Mouse (Mus musculus): ENCODE data around the gene Foxk2.
A peak's percentile ranks its signal among the peaks of the same experiment; 100 is the strongest.
"Not testable (repeated sequence)": the region's sequence is repeated elsewhere in the genome, so short reads cannot be mapped to it uniquely, and the experiment has no call there.

Foxk2 gene

DNA sequence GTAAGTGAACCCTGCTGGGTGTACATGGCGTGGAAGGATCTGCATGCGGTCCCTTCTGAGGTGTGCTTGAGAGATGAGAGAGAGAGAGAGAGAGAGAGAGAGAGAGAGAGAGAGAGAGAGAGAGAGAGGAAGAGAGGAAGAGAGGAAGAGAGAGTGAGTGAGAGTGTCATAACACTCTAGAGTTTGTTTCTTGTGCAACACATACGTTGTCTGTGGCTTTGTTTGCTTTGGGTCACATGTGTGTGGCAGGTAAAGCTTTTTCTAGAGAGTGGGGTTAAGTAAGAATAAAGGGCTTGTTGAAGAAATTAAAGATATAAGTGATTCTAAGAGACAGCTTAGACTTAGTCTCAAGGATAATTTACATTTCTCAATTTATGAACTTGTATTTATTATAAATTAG lies 18.2 kb downstream of the Foxk2 start:
- DNase-seq (ENCODE audit: extremely low spot score, low spot score): no peak

DNA sequence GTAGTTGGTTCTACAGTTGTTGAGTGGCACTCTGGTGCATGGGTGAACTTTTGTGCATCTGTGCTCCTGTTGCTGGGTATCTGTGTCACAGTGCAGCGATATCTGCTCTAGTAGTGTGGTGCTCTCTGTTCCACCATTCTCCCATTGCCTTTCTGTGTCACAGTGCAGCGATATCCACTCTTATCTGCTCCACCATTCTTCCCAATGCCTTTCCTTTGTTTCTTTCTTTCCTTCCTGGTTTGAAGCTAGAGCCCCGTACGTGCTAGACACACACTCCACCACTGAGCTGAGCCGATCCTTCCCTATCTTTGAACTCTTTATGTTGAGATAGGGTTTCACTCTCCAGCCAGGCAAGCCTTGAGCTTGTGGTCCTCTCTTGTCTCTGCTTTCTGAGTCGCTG lies 23.1 kb downstream of the Foxk2 start:
- DNase-seq (ENCODE audit: extremely low spot score, low spot score): no peak

DNA sequence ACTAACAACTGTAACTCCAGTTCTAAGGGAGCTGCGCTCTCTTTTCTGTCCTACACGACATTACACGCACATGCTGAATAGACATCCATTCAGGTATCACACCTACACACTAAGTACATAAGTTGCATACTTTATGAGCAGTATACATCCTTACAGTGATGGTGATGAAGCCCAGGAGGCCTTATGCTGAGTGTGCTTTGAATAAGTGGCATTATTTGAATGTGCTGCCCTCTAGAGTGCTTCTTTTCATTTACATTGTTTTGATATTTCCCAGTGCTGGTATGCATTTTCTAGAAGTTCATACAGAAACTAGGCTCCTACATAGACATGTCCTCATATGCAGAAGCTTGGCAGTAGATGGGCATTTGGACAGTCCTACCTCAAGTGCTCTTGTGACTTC lies 30.1 kb downstream of the Foxk2 start:
- no peak for DNase-seq (ENCODE audit: extremely low spot score, low spot score)

DNA sequence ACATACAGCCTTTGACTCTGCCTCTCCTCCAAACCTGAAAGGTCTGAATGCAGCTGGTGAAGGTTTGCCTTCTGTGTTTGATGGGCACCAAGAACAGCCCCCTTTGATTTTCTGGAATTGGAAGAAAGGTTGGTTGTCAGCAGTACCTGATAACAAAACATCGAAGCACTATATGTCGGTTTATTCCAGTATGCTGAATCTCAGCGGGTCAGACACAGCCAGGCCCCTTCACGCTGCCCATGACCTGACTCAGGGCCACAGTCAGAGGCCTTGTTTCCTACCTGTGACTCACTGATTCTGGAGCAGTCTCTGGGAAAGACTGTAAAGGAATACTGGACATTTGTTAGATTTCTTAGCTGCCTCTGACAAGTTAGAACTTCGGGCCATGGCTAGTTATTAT lies 35.0 kb downstream of the Foxk2 start:
- DNase-seq (ENCODE audit: extremely low spot score, low spot score): no peak

DNA sequence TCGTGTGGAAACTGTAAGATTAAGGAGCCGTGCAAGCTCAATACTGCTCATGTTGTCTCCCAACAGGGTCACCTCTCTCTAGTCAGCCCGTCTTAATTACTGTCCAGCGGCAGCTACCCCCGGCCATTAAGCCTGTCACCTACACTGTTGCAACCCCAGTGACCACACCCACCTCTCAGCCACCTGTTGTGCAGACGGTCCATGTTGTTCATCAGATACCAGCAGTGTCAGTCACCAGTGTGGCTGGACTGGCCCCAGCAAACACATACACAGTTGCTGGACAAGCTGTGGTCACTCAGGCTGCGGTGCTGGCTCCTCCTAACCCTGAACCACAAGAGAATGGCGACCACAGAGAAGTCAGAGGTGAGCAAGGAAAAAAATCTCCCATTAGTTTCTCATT lies 38.7 kb downstream of the Foxk2 start:
- DNase-seq (ENCODE audit: extremely low spot score, low spot score): no peak

DNA sequence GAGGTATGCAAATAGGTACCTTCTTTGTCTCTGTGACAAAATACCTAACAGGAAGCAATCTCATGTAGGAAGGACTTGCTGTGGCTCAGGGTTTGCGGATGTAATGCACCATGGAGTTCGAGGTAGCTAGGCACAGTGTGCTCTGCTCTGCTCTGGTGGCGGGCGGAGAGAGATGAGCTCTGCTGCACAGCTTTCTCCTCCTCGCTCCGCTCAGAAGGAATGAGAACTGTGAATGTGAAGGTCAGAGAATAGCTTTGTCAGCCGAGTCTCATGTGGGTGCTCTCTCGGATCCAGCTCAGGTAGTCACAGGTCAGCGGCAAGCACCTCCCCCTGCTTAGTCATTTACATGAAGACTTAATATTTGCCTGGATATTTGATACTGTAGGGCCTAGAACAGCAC lies 40.5 kb downstream of the Foxk2 start:
- no peak for DNase-seq (ENCODE audit: extremely low spot score, low spot score)

DNA sequence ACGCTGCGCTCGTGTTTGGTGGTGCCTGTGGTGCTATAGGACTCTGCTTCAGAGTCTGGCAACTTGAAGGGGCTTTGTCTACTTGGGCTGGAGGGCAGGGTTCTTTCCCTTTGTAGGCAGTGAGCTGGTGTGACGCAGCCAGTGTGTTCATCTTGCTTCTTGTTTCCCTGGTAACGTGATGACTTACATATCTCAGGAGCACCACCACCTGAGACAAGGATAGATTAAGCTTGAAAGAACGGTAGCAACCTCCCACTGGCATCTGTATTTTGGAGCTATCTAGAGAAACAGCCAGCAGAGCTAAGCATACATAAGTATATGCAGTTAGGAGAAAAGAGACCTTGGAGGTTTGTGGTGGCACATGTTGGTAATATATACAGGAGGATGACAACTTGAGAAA lies 45.6 kb downstream of the Foxk2 start:
- no peak for DNase-seq (ENCODE audit: extremely low spot score, low spot score)

DNA sequence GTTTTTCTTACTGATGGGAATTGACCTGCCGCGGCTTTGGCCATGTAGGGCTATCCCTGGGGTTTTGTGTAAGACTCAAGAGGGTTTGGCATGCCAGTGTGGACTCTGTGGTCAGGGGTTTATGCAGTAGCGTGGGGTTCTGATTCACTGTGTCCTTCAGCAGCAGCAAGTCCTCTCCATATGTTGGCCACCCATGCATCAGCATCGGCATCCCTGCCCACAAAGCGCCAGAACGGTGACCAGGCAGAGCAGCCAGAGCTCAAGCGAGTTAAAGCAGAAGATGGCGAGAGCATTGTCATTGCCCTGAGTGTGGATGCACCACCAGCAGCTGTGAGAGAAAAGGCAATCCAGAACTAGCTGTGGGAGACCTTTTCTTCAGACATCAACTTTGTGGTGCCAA lies 46.8 kb downstream of the Foxk2 start:
- DNase-seq (ENCODE audit: extremely low spot score, low spot score): no peak

DNA sequence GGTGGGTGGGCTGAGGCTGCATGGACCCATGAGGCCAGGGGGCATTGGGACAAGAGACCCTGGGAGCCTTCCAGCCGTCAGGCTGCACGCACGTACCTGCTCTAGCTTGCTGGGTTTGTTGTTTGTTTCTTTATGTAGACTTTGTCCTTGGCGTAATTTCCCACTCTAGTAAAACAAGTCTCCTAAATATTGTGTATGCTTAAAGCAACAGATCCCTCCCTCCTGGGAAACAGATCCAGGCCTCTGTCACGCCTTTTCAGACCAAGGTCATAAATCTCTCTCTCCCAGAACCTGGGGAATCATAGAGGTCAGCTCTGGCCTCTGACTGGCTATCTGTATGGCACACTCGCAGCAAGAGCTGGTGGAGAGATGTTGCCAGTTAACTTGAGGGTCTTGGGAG lies 47.9 kb downstream of the Foxk2 start:
- DNase-seq (ENCODE audit: extremely low spot score, low spot score): not testable (repeated sequence)

DNA sequence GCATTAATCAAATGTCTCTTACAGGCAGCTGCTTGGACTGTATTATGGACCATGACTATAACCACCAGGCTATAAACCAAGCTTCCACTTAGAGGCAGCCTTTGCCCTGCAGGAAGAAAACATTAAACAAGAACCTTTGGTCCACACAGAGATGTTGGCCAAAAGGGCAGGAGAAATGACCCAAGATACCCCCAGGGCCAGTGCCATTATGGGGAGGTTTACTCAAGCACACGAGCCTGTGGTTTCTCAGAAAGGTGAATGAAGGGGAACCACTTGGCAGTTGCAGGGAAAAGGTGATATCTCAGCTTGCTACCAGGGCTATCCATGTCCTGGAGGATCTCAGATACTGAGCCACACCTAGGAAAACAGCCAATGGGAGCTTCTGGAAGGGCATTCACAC lies 66.2 kb downstream of the Foxk2 start:
- DNase-seq (ENCODE audit: extremely low spot score, low spot score): no peak

DNA sequence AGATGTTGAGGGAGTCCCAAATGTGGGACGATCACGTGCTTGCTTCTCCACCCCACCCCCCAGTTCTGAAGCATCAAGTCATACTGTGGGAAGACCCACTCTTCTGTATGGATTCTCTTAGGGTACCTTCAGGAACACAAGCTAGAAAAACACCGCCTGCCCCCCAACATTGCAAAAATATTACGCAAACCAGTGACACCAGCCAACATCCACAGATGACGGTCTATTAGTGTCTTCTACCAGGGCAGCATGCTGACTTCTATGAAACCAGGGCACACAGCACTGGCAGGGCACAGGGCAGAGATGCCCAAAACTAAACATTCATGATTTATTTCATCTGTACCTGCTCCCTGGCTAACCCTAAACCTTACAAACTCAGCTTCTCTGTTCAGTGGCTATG lies 66.9 kb downstream of the Foxk2 start:
- DNase-seq (ENCODE audit: extremely low spot score, low spot score): no peak

DNA sequence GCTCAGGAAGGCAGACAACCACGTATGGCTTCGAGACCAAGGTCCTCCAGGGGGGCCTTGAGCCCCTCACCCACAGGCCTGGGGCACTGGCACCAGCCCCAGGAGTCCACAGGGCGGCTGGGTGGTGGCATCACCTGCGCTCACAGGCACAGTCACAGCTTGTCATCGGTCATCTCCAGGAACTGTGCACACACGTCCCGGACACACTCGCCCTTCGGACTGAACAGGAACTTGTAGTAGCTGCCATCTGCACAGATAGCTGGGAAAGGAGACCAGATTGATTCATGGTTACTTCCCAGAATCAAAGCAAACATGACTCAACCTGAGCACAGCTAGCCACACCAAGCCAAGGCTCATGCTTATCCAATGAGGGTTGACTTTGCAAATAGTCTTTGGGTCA lies 68.4 kb downstream of the Foxk2 start:
- DNase-seq (ENCODE audit: extremely low spot score, low spot score): no peak

DNA sequence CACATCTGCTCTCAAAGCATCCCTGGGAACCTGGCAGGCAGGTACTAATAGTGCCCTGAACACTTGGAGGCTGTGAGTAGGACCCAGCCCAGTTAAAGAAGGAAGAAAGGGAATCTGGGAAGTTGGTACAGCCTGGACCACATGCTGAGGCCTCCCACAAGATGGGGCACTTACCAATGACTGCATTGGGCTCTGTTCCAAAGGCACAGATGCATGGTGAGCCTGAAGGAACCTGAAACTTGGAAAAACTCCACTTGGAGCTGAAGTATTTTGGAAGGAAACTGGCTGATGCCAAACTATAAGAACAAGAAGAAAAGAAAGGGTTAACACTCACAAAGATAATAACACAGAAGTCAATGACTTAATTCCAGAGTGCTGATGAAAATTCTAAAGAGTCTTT lies 68.8 kb downstream of the Foxk2 start:
- DNase-seq (ENCODE audit: extremely low spot score, low spot score): no peak

DNA sequence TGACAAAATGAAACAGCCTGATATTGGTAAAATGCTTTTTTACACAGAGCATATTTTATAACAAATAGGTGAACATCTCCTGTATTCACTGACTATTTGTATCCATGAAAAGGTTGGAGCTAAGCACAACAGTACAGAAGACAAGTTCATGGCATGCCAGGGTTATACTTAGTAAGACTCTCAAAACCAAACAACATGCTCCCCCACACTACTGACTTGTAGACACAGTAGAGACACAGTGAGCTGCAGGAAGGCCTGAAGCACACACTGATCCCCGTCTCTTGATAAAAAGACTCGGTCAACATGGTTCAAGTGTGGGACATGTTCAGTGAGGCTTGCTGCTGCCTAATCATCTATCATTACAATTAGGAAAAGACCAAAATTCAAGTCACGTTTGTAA lies 71.9 kb downstream of the Foxk2 start:
- DNase-seq (ENCODE audit: extremely low spot score, low spot score): no peak

DNA sequence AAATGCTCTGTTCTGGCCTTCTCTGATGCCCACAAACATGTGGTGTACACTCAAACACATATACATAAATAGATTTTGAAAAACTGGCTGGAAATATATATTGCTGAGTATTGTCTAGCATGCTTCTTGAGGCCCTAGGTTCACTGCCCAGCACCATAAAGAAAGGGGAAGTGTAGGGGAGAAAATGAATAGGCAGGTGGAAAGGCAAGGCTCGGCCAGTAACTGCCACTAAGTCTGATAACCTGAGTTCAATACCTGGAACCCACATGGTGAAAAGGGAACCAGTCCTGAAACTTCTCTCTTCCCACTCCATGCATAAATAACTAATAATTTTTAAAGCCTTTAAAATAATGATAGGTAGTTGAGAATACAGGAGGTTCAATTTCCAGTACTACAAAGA lies 79.9 kb downstream of the Foxk2 start:
- no peak for DNase-seq (ENCODE audit: extremely low spot score, low spot score)

DNA sequence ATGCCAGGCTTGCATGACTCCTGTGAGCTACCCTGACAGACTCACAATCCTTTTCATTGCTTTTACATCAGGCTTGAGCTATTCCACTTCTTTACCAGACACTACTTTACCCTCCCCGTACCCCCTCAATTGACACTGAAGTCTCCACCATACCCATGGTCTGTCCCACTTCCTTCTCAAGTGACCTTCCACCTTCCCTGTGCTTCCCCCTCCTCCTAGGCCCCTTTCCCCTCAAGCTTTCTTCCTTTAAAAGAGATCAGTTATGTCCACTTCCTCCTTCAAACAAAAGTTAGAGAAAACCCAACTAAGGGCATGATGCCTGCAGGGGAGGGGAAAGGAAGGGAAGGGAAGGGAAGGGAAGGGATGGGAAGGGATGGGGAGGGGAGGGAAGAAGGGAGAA lies 80.5 kb downstream of the Foxk2 start:
- no peak for DNase-seq (ENCODE audit: extremely low spot score, low spot score)

DNA sequence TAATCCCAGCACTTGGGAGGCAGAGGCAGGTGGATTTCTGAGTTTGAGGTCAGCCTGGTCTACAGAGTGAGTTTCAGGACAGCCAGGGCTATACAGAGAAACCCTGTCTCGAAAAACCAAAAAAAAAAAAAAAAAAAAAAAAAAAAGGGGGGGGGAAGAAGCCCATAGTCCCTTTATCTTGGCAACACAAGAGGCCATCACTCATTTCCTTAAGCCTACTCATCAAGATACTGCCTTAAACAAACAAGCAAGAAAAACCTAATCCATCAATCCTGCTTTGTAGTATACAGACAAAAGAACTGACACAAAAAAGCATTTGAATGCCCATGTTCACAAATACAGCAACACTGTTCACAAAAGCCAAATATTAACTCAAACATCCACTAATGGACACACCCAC lies 82.6 kb downstream of the Foxk2 start:
- not testable (repeated sequence) for DNase-seq (ENCODE audit: extremely low spot score, low spot score)

DNA sequence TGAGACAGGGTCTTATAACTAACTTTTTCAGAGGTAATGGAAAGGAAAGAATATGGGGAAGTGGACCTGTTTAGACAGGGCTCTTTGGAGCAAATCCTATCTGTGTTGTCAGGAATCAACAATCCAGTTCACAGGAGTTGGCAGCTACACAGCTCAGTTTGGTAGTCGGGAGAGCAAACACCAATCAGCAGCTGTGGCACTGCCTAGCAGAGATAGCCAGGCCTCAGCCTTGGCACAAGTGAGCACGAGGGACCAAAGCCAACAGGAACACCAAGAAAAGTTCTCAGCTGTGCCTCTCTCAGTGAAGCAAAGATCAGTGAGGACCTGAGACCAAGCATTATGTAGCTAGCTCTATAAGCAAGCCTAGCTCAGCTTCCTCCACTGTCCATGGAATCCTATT lies 87.2 kb downstream of the Foxk2 start:
- DNase-seq (ENCODE audit: extremely low spot score, low spot score): no peak

DNA sequence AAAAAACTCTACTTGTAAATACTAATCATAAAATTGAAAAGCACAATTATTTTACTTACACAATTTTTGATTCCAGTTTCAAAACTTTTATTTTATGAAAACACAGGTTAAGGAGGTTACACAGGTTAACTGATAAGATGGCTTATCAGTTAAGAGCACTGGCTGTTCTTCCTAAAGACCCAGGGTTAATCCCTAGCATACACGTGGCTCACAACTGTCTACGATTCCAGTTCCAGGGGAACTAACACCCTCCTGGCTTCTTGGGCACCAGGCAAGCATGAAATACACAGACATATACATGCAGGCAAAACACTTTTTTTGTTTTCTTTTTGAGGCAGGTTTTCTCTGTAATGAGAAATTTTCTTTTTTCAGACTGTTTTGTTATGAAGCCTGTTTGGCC lies 88.4 kb downstream of the Foxk2 start:
- no peak for DNase-seq (ENCODE audit: extremely low spot score, low spot score)

DNA sequence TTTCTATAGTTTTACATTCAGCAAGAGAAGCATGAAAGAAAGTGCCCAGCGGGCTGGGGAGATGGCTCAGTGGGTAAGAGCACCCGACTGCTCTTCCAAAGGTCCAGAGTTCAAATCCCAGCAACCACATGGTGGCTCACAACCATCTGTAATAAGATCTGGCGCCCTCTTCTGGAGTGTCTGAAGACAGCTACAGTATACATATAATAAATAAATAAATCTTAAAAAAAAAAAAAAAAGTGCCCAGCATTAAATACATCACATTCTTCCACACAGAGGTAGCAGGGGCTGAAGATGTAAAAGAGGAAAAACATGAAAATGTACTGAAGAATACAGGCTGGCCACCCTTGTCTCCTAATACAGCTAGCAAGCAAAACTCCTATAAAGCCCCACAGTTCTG lies 88.9 kb downstream of the Foxk2 start:
- DNase-seq (ENCODE audit: extremely low spot score, low spot score): not testable (repeated sequence)

DNA sequence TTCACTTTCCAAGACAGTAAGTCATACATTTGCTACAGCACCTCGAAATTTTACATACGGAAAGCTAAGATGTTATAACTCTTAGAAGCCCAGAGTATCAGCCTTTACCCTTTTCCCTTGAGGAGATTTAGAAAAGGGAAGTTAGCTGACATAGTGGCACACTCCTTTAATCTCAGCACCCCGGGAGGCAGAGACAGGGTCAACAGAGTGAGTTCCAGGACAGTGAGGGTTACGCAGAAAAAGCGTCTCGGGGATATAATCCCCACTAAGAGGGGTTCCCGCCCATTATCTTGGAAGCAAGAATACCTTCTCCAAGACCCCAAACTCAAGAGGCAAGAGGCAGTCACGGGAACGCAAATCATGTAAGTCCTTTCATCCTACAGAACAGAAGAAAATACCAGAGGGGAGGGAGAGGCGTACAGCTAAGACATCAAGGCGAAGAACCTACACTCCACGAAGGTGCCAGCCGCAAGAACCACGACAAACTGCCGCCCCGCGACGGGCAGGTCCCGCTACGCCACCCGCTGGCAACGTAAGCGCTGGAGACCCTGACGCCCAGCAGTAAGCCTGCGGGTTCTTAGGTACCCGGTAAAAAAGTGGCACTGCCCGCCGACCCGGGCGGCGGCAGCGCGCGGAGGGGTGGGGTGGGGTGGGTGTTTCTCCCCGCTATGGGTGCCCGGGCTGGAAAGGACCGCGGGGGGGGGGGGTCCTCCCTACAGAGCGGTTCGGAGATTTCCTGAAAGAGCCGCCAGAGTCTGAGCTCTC lies 93.7 kb downstream of the Foxk2 start:
- no peak for DNase-seq (ENCODE audit: extremely low spot score, low spot score)

DNA sequence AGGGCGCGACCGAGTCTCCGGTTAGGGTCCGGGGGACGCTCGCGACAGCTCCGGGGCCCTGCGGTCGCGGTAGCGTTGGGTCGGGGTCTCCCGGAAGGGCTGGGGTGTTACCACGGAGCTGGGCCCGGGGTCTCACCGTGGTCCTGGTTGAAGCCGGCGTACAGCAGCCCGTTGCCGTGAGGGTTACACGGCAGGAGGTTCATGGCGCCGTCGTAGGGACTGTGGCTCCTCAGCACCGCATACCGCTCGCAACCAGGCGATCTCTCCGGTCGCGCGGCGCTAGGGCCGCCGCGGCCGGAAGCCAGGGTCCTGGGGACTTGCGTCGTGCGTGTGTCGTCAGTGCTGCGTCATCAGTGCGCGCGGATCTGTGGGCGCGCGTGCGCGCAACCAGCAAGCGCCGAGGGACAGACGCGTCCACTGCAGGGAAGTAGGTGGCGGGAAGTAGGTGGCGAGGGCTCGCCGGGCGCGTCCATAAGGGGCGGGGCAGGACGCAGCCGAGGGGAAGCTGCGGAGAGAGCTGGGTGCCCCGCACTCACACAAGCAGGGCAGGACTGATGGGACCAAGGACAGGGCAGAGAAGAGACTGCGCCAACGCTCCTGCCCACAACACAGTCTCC lies 94.4 kb downstream of the Foxk2 start, which contains the start of gene Wdr45b:
TSS of gene Wdr45b (minus strand) at position 355 of the 617 bp plus-strand sequence.
- peak; percentile 98 for DNase-seq (ENCODE audit: extremely low spot score, low spot score)
